In the genomic region with DNA sequence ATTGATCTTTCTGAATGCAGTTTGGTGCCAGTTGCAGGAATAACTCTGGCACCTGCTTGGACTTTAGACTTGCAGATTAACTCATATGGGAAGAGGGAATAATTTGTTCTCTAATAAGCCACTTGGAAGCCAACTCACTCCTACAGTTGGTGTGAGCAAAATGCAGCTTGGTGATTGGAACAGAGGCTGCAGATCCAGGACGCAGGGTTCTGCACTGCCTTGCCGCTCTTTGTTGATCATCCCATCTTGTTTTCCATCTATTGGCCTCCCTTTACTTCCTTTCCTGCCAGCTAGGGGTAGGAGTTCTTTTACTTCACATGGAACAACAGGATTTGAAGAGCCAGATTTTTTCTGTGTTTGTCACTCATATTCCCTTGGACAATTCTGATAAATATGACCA, we compare ENCODE assay signal across 19 mouse cellular contexts.
DNase-seq lines count a peak whose midpoint lies in the region.
"Had no signal": no experiment of that assay in that cellular context is flagged by ENCODE, and none has a peak within 500 bp of the region (broad histone marks: within the 10 kb centered on the region; RNA-seq: fewer than 3 reads in every experiment).

No protein-coding gene starts in this region.

- peak; percentile 29 for DNase-seq in heart, adult 11 months
- no peak for DNase-seq in heart, adult 8-10 months (ENCODE audit: low spot score)
- DNase-seq in right cerebral cortex, postnatal 10 days (ENCODE audit: low spot score in 2 of 2), result peak; percentile 13 to 15
- no peak for DNase-seq in right cerebral cortex, postnatal 25 days
- DNase-seq in layer of hippocampus, adult 9-11 months, result peak; percentile 82
- peak; percentile 56 for DNase-seq in layer of hippocampus, postnatal 36 days
- DNase-seq in cerebellum, adult 18-20 months, result no peak
- no peak for DNase-seq in frontal cortex, postnatal 10 days (ENCODE audit: low spot score in 2 of 2)
- DNase-seq: adrenal gland, postnatal 10 days; adrenal gland, postnatal 36 days; cerebellum, adult 11 months; cerebellum, adult 8-10 months; cerebellum, postnatal 10 days; cerebellum, postnatal 36 days; embryo, embryonic 11 days; gastrocnemius, postnatal 10 days; gastrocnemius, postnatal 36 days; heart, postnatal 10 days; heart, postnatal 36 days had no signal

Comparison
In these comparisons a context has a peak if more than half of its experiments do, and no peak if none do; other contexts are left out.
1. DNase-seq: peak in heart, adult 11 months (single experiment), right cerebral cortex, postnatal 10 days (2 of 2), layer of hippocampus, adult 9-11 months (single experiment) and layer of hippocampus, postnatal 36 days (2 of 2); none in heart, adult 8-10 months (single experiment), right cerebral cortex, postnatal 25 days (single experiment), cerebellum, adult 18-20 months (0 of 2) and frontal cortex, postnatal 10 days (0 of 2).